Mouse (Mus musculus): ENCODE measurements at regions not wholly inside any gene's neighbourhood (a gene's known extent, or its start where the extent isn't known, plus 50 kb on each side); places are given as distances from the start of the nearest gene placed in this dataset.

GRCm38 (mm10) chr3:41469106-41469505 lies 86.4 kb upstream of the Jade1 start:
- no peak for DNase-seq

GRCm38 (mm10) chr3:41467857-41468256 lies 87.7 kb upstream of the Jade1 start:
- DNase-seq, result no peak

GRCm38 (mm10) chr3:41465893-41466292 lies 89.6 kb upstream of the Jade1 start:
- DNase-seq, result no peak

GRCm38 (mm10) chr3:41462953-41463644 lies 92.4 kb upstream of the Jade1 start:
- DNase-seq, result peak; percentile 59

GRCm38 (mm10) chr3:41460131-41460530 lies 95.4 kb upstream of the Jade1 start:
- no peak for DNase-seq

GRCm38 (mm10) chr3:41458156-41458555 lies 97.4 kb upstream of the Jade1 start:
- no peak for DNase-seq

GRCm38 (mm10) chr3:41453525-41453924 lies 102.0 kb upstream of the Jade1 start:
- no peak for DNase-seq

GRCm38 (mm10) chr3:41452716-41453090 lies 102.8 kb upstream of the Jade1 start:
- DNase-seq, result no peak

- no peak for DNase-seq
These were observed 103.4 kb upstream of the Jade1 start for GRCm38 (mm10) chr3:41452020-41452715.

GRCm38 (mm10) chr3:41450696-41451095 lies 104.8 kb upstream of the Jade1 start:
- DNase-seq, result no peak

GRCm38 (mm10) chr3:41444243-41444753 lies 111.2 kb upstream of the Jade1 start:
- no peak for DNase-seq

GRCm38 (mm10) chr3:41436238-41436637 lies 119.3 kb upstream of the Jade1 start:
- DNase-seq, result no peak

- DNase-seq, result no peak
These were observed 122.4 kb upstream of the Jade1 start for GRCm38 (mm10) chr3:41433106-41433505.

GRCm38 (mm10) chr3:41432376-41432775 lies 123.2 kb upstream of the Jade1 start:
- peak; percentile 74 for DNase-seq

- DNase-seq, result peak; percentile 20
These were observed 125.3 kb upstream of the Jade1 start for GRCm38 (mm10) chr3:41430191-41430590.

GRCm38 (mm10) chr3:41426946-41427345 lies 128.6 kb upstream of the Jade1 start:
- DNase-seq, result no peak

- DNase-seq, result no peak
These were observed 129.7 kb upstream of the Jade1 start for GRCm38 (mm10) chr3:41425863-41426262.

- DNase-seq, result no peak
These were observed 131.2 kb upstream of the Jade1 start for GRCm38 (mm10) chr3:41424142-41424939.

- no peak for DNase-seq
These were observed 131.9 kb upstream of the Jade1 start for GRCm38 (mm10) chr3:41423630-41424029.

GRCm38 (mm10) chr3:41422615-41423579 lies 132.6 kb upstream of the Jade1 start:
- DNase-seq, result no peak

GRCm38 (mm10) chr3:41413771-41414170 lies 141.8 kb upstream of the Jade1 start:
- DNase-seq, result no peak

GRCm38 (mm10) chr3:41412698-41413097 lies 142.8 kb upstream of the Jade1 start:
- DNase-seq, result no peak
